Mouse (Mus musculus) left cerebral cortex, postnatal 36 days (tissue): ENCODE measurements at regions not wholly inside any gene's neighbourhood (a gene's known extent, or its start where the extent isn't known, plus 50 kb on each side); places are given as distances from the start of the nearest gene placed in this dataset.

Experiments used
- DNase-seq, 2 experiments: peaks; one replicate each; pipeline ENCODE4 v3.0.0; 2021 to 2022; ENCODE audit warnings: low spot score in 2 of 2, mixed read lengths in 1 of 2
- intact Hi-C: fragments of 180-260 bp; cut with DNase I; formaldehyde crosslinking; loops from one replicate; pipeline ENCODE4 v1.15.1; 2025

DNA sequence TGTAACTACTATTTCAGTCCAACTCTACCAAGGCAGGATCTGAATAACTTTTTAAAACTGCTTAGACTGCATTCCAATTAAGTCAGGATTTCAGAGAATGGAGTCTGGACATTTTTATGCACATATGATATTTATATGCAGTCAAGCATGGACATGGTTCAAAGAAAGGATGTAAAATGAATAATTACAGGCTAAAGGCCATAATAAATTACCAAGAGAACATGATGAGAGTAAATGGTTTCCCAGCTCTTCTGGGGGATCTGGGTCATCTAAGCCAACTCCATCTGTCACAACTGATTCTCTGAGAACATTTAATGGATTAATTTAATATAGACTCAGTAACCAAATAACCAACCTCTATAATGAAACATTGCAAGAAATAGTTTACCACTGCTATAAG is 77.9 kb upstream of the P3h2 start:
- no peak for DNase-seq
- intact Hi-C loops, result no loop called here

DNA sequence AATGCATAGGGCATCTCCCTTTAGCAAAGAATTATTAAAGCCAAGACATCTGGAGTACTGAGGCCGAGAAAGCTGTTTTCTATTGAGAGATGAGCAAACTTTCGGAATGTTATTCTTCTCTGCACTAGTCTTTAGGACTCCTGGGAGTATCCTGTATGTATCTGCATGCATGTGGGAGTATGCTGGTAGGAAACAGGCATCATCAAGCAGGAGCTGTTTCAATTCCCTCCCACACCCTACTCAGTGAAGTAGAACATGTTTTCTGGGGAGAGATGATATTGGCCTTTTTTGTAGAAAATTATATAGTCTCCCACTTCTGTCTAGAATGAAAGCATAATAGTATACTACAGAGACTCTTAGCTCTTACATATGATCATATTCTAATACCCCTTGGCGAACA is 76.1 kb upstream of the P3h2 start:
- no peak for DNase-seq
- intact Hi-C loops, result no loop called here

DNA sequence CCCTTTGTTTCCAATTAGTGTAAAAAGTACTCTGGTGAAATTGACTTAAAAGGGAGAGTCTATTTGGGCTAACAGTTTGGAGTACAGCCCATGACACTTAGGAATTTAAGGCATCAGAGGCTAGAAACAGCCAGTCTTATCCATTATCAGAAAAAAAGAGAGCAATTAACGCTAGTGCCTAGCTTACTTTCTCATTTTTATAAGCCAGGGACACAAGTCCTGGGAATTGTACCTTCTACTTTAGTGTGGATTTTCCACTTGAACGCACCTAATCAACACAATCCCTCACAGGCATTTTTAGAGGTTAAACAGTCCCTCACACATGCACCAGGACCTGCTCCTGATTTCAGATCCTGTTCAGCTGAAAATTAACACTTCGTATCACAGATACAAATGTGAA is 65.9 kb upstream of the P3h2 start:
- no peak for DNase-seq
- intact Hi-C loops, result no loop called here

GRCm38 (mm10) chr16:26169382-26169781 is 63.8 kb upstream of the P3h2 start:
- intact Hi-C loops, result no loop called here
- DNase-seq, result no peak

DNA sequence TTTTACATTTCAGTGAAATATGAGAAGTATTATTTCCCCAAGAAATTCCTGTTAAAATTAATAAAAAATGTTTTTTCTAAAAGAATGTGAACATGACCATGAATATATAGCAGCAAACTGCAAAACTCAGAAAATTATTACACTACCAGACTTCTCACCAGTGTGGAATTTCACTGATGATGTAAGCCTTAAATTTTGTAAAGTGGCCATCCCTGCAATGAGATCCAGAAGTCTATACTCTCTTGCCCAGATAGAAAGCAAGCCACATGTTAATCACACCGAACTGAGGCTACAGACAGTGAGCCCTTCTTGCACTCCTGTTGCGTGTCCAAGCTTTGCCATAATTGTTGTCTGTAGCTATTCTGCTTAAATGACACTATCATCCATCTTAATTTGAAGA is 62.6 kb upstream of the P3h2 start:
- intact Hi-C loops, result no loop called here
- DNase-seq, result no peak

DNA sequence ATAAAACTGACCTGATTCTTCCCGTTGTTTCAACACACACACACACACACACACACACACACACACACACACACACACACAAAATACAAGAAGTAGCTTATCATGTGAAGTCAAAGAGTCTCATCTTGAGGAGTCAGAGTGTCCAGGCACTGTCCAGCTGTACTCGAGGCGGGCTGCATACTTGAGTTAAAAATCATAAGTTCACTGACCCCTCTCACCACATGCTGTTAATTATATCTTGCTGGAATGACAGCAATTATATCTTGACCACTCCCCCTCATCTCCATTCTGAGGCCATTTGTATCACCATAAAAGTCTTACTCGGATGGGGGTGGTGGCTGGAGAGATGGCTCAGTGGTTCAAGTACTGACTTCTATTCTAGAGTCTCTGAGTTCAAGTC is 58.5 kb upstream of the P3h2 start:
- no peak for DNase-seq
- intact Hi-C loops, result no loop called here

DNA sequence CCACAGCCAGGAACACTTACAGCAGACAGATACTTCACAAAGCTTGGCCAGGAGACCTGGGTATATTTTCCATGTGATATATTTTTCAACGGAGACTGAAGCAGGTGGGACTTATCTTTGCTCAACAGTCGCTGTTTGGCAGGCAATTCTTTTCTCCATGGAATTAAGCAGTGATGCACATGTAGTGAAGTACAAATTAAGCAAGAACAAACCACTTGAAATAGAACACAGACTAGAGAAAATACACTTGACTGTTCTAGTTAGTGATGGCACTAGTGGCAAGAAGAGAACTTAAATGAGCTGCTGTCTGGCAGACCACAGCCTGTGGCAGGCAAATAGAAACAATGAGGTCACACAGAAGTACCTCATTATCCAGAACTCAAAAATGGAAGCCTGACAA is 57.8 kb upstream of the P3h2 start:
- no peak for DNase-seq
- intact Hi-C loops, result no loop called here

GRCm38 (mm10) chr16:26157606-26158005 is 52.0 kb upstream of the P3h2 start:
- DNase-seq, result no peak
- intact Hi-C loops, result no loop called here
